Mouse (Mus musculus) small intestine, adult 2 months (tissue): Measurements from ENCODE around the gene Fam167b. TPM values are rescaled to one million over a fixed set of nuclear protein-coding genes. Genes with fewer than 3 reads are reported as not detected.

ENCODE experiments used
- H3K27ac ChIP-seq: fragments of 200-500 bp; 2 replicates; pipeline ENCODE4 v1.5.1; 2012; ENCODE audit warnings: low read depth, low read length, control low read depth, inconsistent platforms; ENCODE audit not compliant: insufficient read depth
- H3K27me3 ChIP-seq: fragments of 200-500 bp; 2 replicates; pipeline ENCODE4 v1.6.1; 2012; ENCODE audit warnings: mild to moderate bottlenecking, moderate library complexity, low read length, inconsistent platforms; ENCODE audit not compliant: control insufficient read depth, insufficient read depth
- H3K36me3 ChIP-seq: fragments of 200-500 bp; 2 replicates; pipeline ENCODE4 v1.6.1; 2012; ENCODE audit warnings: mild to moderate bottlenecking, low read length, control low read depth, inconsistent platforms; ENCODE audit not compliant: control insufficient read depth, insufficient read depth
- H3K4me1 ChIP-seq: fragments of 200-500 bp; 2 replicates; pipeline ENCODE4 v1.6.1; 2012; ENCODE audit warnings: low read length, inconsistent platforms, mixed read lengths; ENCODE audit not compliant: control insufficient read depth, insufficient read depth, insufficient read length
- H3K4me3 ChIP-seq: fragments of 200-500 bp; 2 replicates; pipeline ENCODE4 v1.5.1; 2012; ENCODE audit warnings: low read depth, mild to moderate bottlenecking, control low read depth, inconsistent platforms, low read length, moderate library complexity
- CTCF ChIP-seq: fragments of 200-500 bp; IDR thresholded peaks from 2 replicates; pipeline ENCODE4 v1.5.1; 2012; ENCODE audit warnings: low read depth, mild to moderate bottlenecking, control low read depth, inconsistent platforms, low read length, moderate library complexity, mixed read lengths; ENCODE audit not compliant: insufficient replicate concordance, insufficient read length; ENCODE audit errors: extremely low read depth
- POLR2A ChIP-seq: fragments of 200-500 bp; IDR thresholded peaks from 2 replicates; pipeline ENCODE4 v1.6.1; 2012; ENCODE audit warnings: low read depth, mild to moderate bottlenecking, control low read depth, inconsistent platforms, low read length, moderate library complexity
- WGBS: fragments of 180-500 bp; shearing (Covaris S2); methylation state at CpG from one replicate; pipeline ENCODE4 v1.1.7; 2018; 5-methylcytosine and 5-hydroxymethylcytosine counted together
- polyA plus RNA-seq: library from polyadenylated mRNA; depleted of rRNA; stranded (reverse); fragments of >200 nt; gene quantifications from 2 replicates; pipeline ENCODE4 v1.2.3, GENCODE M21; 2012

The Fam167b gene
- polyA plus RNA-seq, 1 experiment, result 1.3 TPM

GRCm38 (mm10) chr4:129600233-129601158 lies 22.1 kb upstream of the Fam167b start, which contains the start of the genes Eif3i and Tmem234:
Eif3i (minus strand) TSS chr4:129600648.
Tmem234 (plus strand) TSS chr4:129600668.
- Histone ChIP-seq H3K27ac (0 out of 2 replicates have a peak within 1 kb of the TSS, but pooled peaks have one; percentile 8), H3K27me3 (no peaks in the 10 kb centered on the region), H3K4me1 (no peaks in the 10 kb centered on the region; the same call in 1 of the 2 replicates), H3K4me3 (peak within 1 kb of the TSS; percentile 81), H3K36me3 (peaks cover 28% of the 10 kb centered on the region)
- WGBS, result under 1% methylated on average over 74 of the region's 74 CpGs
- TF ChIP-seq CTCF (0 out of 2 replicates have a peak, but pooled peaks have one; percentile 10), POLR2A (peak; percentile 64)

DNA sequence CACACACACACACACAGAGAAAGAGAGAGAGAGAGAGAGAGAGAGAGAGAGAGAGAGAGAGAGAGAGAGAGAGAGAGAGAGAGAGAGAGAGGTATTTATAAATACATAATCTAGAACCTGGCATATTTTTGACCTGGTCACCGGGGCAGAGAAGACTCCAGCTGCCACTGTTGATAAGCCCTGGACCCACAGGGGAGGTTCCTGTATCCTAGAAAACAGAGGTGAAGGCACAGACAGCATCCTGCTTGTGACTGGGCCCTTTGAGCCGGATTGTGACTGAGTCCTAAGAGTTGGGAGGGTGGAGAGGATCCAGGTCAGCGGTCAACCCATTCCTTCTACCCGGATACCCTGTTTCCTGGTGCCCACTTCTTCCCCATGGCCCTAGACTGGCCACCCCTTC lies 10.5 kb upstream of the Fam167b start:
- 73% methylated on average over 4 of the region's 4 CpGs for WGBS
- no peaks in the 10 kb centered on the region for H3K27me3 ChIP-seq
- H3K36me3 ChIP-seq, result peaks cover 30% of the 10 kb centered on the region
- no peak for TF ChIP-seq CTCF
- TF ChIP-seq POLR2A, result no peak
- H3K27ac ChIP-seq, result no peak overlapping the region
- no peaks in the 10 kb centered on the region; the same call in none of the 2 replicates for H3K4me1 ChIP-seq
- H3K4me3 ChIP-seq, result no peak overlapping the region

DNA sequence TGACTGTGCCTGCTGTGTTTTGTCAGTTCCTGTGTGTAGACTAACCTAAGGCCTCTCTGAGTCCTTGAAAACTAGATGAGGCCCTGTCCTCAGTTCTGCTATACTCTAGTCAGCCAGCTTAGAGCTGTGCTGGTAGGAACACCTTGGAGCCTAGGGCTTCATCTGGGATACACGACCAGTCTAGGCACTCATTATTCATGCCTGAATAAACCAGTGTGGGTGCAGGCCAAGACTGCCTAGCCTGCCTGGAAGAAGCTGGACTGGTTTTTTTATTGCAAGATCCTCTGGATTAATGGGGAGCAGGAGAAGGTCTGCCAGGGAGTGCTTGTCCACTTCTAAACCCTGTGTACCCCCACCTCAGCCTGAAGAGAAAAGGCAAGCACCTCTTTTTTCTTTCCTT lies 8.6 kb upstream of the Fam167b start:
- H3K4me3 ChIP-seq, result no peak overlapping the region
- H3K27me3 ChIP-seq, result no peaks in the 10 kb centered on the region
- H3K27ac ChIP-seq, result no peak overlapping the region
- H3K4me1 ChIP-seq, result no peaks in the 10 kb centered on the region; the same call in none of the 2 replicates
- peaks cover 13% of the 10 kb centered on the region for H3K36me3 ChIP-seq
- 49% methylated on average over 1 of the region's 1 CpGs for WGBS
- TF ChIP-seq POLR2A, result no peak
- no peak for TF ChIP-seq CTCF

DNA sequence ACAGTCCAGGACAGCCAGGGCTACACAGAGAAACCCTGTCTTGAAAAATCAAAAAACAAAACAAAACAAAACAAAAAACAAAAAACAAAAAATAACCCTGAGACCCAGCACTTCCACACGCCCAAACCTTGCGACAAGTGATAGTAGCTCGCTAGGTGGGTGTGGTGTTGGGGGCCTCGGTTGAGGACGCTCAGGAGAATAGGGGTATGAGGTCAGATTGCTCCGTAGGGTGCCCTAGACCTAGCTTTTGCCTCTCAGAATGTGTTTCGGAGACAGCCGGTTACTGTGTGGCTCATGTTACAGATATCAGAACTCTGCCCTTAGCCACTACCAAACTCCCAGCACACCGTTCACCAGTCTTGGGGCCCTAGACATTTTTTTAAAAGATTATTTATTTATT lies 7.4 kb upstream of the Fam167b start:
- Histone ChIP-seq H3K4me3 (no peak overlapping the region), H3K36me3 (0 out of 2 replicates have a peak, but pooled peaks cover 1% of the 10 kb centered on the region), H3K27me3 (no peaks in the 10 kb centered on the region), H3K4me1 (no peaks in the 10 kb centered on the region; the same call in none of the 2 replicates), H3K27ac (no peak overlapping the region)
- WGBS, result 87% methylated on average over 9 of the region's 9 CpGs
- TF ChIP-seq CTCF (no peak), POLR2A (no peak)

- H3K27ac ChIP-seq, result peak overlapping the region; percentile 68
- H3K36me3 ChIP-seq, result no peaks in the 10 kb centered on the region
- TF ChIP-seq CTCF (peak; percentile 94), POLR2A (no peak)
- under 1% methylated on average over 36 of the region's 36 CpGs for WGBS
- no peaks in the 10 kb centered on the region for H3K27me3 ChIP-seq
- no peaks in the 10 kb centered on the region; the same call in none of the 2 replicates for H3K4me1 ChIP-seq
- H3K4me3 ChIP-seq, result peak overlapping the region; percentile 78
Observed at GRCm38 (mm10) chr4:129584884-129585608, 6.7 kb upstream of the Fam167b start.

DNA sequence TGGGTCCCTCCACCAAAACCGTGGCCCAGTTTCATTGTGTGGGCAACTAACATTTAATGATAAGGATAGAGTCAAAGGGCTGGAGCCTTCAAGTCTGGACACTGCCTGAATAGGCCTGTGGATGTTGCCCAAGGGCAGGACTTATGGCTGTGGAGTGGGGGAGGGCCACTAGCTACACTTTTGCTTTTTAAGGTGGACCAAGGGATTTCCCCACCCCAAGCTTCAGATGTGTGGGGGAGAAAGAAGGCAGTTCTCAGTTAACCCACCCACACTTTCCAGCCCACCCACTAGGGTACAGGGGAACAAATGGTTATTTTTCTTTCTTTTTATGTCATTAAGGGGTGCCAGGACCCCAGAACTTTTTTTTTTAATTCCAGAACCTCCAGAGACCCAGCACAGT lies 6.0 kb upstream of the Fam167b start:
- no peaks in the 10 kb centered on the region for H3K36me3 ChIP-seq
- H3K27me3 ChIP-seq, result no peaks in the 10 kb centered on the region
- H3K27ac ChIP-seq, result no peak overlapping the region
- 74% methylated on average over 1 of the region's 1 CpGs for WGBS
- no peak overlapping the region for H3K4me3 ChIP-seq
- TF ChIP-seq POLR2A (no peak), CTCF (no peak)
- H3K4me1 ChIP-seq, result no peaks in the 10 kb centered on the region; the same call in none of the 2 replicates

DNA sequence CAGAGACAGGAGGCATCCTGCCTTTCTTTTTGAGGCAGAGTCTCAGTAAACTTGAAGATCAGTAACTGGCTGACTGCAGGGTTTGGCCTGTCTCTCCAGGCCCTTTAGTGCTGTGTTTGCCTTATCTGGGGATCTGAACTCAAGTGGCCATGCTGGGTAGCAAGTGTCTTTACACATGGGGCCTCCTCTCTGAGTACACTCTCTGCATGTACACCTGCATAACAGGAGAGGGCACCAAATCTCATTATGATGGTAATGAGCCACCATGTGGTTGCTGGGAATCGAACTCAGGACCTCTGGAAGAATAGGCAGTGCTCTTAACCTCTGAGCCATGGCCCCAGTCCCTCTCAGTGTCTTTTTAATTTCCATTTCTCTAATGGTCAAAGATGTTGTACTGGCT lies 3.9 kb upstream of the Fam167b start:
- H3K27me3 ChIP-seq, result no peaks in the 10 kb centered on the region
- H3K36me3 ChIP-seq, result no peaks in the 10 kb centered on the region
- 89% methylated on average over 1 of the region's 1 CpGs for WGBS
- no peak overlapping the region for H3K4me3 ChIP-seq
- no peak overlapping the region for H3K27ac ChIP-seq
- no peaks in the 10 kb centered on the region; the same call in none of the 2 replicates for H3K4me1 ChIP-seq
- no peak for TF ChIP-seq POLR2A
- no peak for TF ChIP-seq CTCF
